Mouse (Mus musculus): ENCODE data around the gene Snrpe.

The Snrpe gene

DNA sequence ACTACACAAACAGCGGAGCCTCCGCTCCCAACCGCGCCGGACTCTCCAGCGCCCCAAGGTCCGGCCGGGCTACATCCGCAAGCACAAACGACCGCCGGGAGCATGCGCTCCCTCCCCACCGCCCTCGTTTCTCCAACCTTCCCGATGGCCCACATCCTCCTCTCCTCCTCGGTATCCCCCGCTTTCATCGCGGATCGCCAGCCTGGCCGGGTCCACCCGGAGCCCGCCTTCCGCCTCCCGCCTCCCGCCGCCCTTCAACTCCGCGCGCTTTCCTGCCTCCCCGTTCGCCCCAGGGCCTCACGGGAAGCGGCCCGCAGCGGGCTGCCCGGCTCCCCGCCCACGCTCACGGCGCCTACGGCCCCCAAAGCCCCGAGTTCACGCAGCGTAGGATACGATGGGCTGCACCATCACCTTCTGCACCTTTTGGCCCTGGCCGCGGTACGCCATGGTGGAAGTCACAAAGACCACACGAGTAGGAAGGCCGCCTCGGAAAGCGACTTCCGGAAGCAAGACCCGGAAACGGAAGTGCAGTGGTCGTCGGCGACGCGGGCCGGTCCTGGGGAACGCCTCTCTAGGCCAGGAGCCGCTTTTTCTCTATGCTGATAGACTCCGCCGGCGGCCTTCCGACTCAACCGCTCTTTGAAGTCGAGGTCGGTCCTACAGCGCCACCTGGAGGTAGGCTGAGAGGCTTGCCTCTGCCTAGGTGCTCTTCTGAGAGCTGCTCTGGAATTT is at the start of gene Snrpe:
Snrpe (minus strand) TSS at position 521 of the 732 bp plus-strand sequence.
- DNase-seq = peak; percentile 97

- no peak for DNase-seq
These were observed 48.8 kb upstream of the Snrpe start for GRCm38 (mm10) chr1:133658878-133659277.

DNA sequence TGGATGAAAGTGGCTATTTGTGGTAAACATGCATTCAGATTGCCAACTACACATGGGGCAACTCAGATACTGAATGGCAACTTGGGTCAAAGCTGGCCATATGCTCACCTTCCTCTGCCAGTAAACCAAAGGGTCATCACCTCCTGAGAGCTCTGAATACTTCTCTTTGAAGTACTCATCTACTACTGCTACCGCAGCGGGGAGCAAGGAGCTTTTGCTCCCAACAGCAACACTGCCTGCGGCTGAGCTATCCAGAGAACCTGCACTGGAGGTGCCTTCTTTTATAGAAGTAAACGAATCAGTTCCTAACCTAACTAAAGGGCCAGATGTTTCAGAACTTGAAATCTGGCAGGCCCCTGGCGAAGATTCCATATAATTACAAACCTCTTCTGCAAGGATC is 46.7 kb upstream of the Snrpe start:
- DNase-seq = no peak

GRCm38 (mm10) chr1:133653033-133653432 is 42.9 kb upstream of the Snrpe start:
- DNase-seq = no peak

GRCm38 (mm10) chr1:133650288-133651055 is 40.4 kb upstream of the Snrpe start:
- DNase-seq = no peak

DNA sequence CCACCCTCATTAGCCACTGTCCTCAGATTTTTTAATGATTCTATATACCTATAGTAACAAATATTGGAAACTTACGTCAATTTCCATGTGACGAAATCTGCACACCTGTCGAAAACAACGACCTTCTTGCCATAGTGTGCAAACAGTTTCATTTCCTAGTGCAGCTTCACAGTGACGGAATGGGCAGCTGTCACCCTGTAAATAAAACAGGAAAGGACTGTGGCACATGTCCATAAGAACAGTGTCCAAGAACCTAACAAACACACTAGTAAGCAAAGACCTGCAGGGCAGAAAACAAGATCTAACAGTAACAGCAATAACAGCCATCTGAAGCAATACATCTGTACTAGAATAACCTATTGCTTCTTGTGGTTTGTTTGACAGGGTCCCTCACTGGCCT is 35.6 kb upstream of the Snrpe start:
- no peak for DNase-seq

- no peak for DNase-seq
These were observed 31.1 kb upstream of the Snrpe start for GRCm38 (mm10) chr1:133641163-133641562.

DNA sequence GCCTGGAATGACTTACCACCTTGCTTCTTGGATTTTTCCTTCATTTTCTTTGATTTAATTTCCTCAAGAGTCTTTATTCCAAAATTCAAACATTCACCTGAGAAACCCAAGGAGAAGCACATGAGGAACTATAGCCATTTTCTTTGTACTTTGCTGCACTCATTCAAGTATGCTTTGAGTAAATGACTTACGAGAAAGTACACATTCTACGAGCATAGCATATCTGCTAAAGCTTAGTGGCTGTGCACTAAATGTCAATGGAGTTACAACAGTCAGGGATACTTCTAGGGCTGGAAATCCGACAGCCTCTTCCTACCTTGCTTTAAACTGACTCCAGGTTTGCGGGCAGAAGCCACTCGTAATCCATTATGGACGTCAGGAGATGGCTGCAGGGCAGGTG is 28.4 kb upstream of the Snrpe start:
- DNase-seq = no peak

GRCm38 (mm10) chr1:133632168-133632567 is 22.1 kb upstream of the Snrpe start:
- DNase-seq = no peak

- no peak for DNase-seq
These were observed 15.0 kb upstream of the Snrpe start for GRCm38 (mm10) chr1:133625052-133625451.

DNA sequence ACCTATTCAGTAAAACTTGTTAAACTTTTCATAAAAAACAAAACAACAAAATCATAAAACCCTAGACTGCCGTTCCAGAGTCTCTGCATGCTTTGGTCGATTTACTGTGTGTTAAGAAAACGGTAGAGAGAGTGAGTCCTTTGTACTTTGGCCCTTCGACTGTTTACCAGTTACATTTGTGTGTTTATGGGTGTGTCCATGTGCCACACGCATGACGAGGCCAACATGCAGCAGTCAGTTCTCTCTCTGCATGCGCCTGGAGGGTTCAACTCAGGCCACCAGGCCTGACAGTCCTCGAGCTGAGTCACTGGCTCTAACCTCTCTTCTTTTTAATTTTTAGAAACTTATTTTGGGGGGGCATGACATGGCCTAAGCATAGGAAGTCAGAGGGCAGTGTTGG is 8.2 kb upstream of the Snrpe start:
- DNase-seq = no peak

GRCm38 (mm10) chr1:133617908-133618307 is 7.8 kb upstream of the Snrpe start:
- DNase-seq = no peak

- DNase-seq = no peak
These were observed 3.7 kb upstream of the Snrpe start for GRCm38 (mm10) chr1:133613817-133614216.

GRCm38 (mm10) chr1:133611436-133611835 is 1.3 kb upstream of the Snrpe start:
- DNase-seq = no peak

GRCm38 (mm10) chr1:133610601-133611000 is 510 bp upstream of the Snrpe start:
- DNase-seq = no peak

GRCm38 (mm10) chr1:133603174-133603573 is 6.9 kb downstream of the Snrpe start:
- DNase-seq = no peak

DNA sequence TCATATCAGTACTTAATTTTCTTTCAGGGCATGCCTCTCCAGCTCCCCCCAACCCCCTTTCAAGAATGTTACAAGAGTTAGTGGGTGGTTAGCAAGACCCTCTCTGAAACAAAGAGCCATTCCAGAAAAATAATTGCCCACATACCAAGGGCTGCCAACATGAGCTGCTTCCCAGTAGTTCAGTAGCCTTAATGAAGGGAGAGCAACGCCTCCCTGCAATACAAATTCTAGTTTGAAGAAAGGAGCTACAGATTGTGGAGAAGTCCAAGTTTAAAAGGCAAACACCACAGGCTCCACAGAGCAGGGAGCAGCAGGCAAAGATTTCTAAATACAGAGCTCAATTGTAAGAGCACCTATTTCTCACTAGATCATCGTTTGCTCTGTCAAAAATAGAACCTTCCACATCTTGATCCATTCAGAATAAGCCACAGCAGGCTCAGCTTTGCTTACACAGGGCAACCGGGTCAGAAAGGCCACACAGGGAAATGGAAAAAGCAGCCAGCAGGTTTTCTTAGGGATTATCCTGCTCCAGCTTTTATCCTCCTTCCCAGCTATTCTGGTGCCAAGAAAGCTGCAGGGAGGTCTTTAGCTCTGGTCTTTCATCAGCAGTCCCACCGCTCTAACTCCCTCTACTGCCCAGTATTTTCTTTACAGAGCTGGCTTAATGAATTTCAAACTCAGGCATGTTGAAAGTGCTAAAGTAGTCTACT is 13.6 kb downstream of the Snrpe start:
- peak in 1 of 2 experiments; percentile 23 for DNase-seq

DNA sequence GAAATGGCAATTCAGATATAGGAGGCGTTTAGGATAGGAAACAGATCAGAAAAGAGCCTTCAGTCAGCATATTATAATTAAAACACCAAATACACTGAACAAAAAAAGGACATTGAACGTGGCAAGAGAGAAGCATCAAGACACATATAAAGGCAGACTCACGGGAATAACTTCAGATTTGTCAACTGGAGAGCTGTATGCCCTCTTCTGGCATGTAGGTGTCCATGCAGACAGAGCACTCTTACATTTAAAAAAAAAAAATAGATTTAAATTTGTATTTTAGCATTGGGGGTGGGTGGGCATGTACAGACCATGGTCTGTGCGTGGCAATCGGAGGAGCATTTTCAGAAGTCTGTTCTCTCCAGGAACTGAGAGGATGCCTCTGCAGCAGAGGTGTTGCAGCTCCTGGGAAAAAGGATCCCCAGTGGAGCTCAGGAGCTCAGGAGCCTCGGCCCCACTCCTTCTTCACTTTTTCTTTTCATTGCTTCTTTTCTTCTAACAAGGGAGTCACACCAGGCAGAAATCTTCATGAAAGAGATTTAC is 24.0 kb downstream of the Snrpe start:
- no peak for DNase-seq

DNA sequence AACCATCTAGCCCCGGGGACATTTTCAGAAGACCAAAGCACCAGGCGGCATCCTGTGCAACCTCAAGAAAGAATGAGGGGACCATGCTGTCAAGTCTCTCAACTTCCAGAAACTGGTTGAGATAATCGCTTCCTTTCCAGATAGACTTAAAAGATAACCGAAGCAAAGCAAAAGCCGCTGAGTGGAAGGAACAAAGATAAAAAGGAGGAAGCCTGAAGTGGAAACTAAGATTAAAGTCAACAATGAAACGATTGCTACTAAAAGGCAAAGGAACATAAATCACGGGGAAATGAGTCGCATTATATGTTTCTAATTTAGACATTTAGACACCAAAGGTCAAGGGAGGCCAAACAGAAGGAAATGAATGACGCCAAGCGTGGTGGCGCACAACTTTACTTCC is 38.8 kb downstream of the Snrpe start:
- DNase-seq = no peak
